Mouse (Mus musculus): Measurements from ENCODE around the gene Lrrc8d.

Gene Lrrc8d

DNA sequence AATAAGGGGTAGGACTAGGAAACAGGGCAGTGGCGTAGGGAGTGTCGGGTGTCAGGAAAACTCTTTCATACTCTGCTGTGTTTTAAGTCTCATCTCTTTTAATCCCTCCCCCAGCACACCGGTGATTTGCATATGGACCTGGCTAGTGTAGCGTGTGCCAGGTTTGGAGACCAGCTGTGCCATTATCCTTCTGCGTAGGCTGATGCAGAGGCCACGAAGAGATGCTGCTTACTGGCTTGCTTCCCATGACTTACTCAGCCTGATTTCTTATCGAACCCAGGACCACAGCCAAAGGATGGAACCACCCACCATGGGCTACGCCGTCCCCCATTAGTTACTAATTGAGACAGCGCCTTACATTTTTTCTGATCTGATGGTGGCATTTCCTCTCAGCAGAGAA, 64.6 kb downstream of the Lrrc8d start:
- DNase-seq (ENCODE audit: low spot score in 2 of 2): no peak

DNA sequence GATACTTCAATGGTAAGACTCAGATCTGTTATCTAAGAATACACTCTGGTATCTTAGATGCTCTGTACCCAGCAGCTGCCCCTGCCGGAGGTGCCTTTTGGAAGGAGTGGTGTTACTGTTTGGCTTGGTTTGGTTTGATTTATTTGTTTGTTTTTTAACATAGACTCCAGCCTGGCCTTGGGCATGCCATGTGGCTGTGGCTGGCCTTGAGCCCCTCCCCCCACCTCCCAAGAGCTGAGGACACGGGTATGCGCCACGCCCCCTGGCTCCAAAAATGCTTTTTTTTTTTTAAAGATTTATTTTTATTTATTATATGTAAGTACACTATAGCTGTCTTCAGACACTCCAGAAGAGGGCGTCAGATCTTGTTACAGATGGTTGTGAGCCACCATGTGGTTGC, 65.6 kb downstream of the Lrrc8d start:
- DNase-seq (ENCODE audit: low spot score in 2 of 2): no peak

DNA sequence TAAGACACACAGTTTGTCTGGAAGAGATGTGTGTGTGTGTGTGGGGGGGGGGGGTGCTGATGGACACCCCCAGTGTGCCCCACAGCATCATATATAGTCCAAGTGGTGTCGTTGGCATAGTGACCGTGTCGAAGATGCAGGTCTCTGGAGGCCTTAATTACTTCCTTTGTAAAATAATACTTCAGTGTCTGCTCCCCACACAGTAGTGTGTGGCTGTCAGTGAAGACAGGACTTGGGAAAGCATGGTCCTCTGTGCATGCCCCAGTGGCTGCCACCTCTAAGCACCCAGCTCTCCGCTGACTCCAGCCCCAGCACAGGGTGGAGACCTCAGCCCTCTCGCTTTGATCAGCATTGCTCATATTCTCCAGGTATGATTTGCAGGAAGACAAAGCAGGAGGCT, 76.6 kb downstream of the Lrrc8d start:
- DNase-seq (ENCODE audit: low spot score in 2 of 2): no peak

DNA sequence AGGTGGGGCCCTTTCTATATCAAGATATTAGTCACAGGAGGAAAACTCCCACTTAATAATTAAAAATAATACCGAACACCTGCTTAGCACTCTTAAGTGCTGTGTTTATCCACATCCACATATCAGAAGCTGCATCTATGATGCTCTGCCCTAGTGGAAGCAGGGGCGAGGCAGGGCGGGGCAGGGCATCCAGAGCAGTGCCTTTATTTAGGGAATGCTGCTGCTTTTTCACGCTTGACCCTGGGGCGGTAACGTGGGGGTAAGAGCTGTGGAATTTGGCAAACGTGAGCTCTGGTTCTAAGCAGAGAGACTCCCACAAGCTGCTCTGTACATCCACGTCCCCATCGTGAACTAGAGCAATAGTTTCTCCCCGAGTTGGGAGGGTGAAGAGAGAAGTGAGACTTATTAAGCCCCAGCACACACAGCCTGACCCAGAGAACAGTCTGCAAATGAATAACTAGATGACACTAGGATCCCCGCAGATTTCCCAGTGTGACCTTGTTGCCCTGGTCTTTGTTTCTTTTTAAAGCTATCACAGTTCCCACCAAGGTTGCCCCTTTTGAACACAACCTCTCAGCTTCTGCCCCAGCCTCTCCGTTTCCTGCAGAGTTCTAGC, 77.3 kb downstream of the Lrrc8d start:
- no peak for DNase-seq (ENCODE audit: low spot score in 2 of 2)

DNA sequence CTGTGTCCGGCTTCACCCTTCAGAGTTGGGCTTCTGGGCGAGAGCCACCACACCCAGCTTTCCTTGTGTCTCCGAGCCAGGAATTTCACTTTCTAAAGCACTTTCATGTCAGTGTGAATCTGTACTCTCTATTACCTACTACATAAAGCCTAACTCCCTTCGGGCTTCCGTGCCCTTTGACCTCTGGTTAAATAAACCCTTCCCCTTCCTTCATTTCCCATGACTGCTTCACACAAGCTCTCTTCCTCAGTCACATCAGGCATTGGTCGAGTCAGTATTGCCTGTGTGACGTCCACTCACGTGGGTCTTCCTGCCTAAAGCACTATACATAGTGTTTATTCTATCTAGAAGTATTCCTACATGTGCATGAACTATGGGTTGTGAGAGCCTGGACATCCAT, 77.9 kb downstream of the Lrrc8d start:
- DNase-seq (ENCODE audit: low spot score in 2 of 2): no peak

DNA sequence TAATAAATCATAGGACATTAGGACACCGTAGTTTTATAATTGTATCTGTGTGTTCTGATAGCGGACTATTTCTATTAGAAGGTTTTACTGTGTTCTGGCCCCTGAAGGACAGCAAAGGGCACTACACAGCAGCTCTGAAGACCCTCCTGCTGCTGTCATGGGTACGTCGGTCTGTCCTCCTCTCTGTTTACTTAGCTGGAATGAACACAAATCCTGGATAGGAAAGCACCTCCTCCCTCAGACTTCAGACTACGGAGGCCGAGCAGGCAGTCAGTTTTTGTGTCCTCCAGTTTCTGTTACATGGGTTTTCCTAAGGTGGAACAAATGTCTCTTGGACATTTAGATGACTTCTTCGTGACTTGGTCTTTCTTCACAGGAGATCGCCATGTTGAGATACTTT, 78.4 kb downstream of the Lrrc8d start:
- DNase-seq (ENCODE audit: low spot score in 2 of 2): no peak

DNA sequence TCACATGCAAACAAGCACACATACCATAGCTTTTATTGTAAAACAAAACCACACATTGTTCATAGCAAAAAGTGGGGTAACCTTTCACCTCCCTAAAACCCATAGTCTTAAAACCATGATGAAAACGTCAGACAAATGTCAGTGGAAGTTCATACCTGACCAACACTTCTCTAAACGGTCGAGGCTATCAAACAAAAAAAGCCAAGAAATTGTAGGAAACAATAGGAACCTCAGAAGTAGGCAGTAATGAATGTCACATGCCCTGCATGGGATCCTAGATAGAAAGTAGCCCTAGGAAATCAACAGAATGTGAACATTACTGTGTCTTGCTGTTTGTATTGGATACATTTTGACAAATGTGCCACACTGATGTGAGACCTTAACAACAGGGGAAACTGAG, 79.0 kb downstream of the Lrrc8d start:
- DNase-seq (ENCODE audit: low spot score in 2 of 2): no peak

DNA sequence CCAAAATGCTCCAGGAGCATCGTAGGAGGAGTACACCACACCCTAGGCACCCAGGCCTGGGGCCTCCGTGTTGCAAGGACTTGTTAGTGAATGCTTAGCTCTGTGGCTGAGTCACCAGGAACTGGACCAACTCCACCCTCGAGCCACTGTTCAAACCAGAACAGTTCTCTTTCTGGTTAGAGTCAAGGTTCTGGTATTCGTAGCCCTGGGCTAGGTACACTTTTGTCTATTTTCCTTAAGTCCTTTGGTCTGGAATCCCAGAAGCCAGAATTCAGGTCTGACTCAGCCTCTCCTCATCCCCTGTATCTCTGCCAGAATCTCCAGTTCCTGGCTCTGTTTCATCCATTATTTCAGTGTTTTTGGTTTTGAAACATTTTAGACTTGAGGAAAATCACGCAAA, 79.6 kb downstream of the Lrrc8d start:
- DNase-seq (ENCODE audit: low spot score in 2 of 2): no peak

DNA sequence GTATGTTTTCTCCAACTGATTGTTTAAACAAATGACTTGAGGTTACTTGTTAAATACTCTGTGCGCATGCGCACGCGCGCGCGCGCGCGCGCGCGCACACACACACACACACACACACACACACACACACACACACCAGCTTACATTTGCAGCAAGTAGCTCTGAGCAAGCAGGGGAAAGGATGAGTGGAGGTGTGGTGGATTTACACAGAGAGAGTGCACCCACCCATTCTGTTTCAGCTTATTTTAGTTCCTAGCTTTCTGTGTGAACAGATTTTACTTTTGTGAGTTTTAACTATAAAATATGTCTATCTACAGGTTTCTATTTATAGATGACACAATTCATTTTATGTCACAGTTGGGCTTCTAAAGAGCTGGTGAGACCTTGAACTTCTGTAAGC, 84.1 kb downstream of the Lrrc8d start:
- DNase-seq (ENCODE audit: low spot score in 2 of 2): no peak

DNA sequence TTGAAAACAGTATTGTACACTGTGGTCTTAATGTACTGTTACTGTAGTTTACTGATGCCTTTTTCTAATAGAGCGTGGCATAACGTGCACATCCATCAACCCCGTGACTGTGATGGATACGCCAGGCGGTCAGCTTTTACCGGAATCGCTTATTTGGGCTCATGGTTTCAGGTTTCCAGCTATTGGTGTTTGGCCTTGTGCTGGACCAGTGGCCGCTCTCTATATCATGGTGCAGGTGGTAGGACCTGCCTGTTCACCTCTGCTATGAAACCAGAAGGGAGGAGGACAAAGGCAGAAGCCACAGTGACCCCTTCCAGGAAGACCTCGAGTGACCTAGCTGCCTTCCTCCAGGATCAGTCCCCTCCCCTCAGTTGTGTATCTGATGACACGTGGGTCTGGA, 85.0 kb downstream of the Lrrc8d start:
- no peak for DNase-seq (ENCODE audit: low spot score in 2 of 2)

DNA sequence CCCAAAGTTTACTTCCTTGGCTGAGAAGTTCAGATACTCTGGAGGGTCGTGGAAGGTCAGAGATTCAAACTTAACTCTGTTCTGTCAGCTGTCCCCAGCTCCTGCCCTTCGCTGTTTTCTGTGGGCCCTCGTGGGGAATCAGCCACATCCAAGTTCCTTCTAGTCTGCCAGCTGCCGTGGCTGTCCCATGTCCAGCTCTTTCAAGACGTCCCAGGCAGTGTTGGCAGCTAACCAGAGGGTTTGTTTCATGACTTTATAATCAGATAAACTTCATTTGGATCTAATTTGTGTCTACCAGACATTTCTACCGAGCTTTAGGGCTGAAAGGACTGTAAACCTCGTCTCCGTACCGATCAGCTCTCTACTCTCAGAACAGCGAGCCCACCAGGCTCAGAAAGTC, 87.8 kb downstream of the Lrrc8d start:
- DNase-seq (ENCODE audit: low spot score in 2 of 2): no peak

DNA sequence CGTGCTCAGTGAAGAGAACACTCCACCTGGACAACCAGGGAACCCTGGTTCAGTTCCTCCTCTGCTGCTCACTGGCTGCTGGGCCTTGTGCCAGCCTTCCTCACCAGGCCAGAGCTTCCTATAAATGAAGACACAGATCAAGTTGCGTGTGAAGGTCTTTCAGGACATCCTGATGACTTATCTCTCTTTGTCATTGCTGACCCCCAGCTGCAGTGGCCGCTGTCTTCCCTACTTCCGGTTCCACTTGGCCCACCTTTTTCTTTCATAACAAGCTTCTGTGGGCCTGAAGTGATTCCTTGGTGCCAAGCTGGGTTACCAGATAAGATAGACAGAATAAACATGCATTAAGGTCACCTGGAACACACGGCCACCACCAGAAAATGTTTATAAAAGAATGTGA, 90.0 kb downstream of the Lrrc8d start:
- DNase-seq (ENCODE audit: low spot score in 2 of 2): no peak

DNA sequence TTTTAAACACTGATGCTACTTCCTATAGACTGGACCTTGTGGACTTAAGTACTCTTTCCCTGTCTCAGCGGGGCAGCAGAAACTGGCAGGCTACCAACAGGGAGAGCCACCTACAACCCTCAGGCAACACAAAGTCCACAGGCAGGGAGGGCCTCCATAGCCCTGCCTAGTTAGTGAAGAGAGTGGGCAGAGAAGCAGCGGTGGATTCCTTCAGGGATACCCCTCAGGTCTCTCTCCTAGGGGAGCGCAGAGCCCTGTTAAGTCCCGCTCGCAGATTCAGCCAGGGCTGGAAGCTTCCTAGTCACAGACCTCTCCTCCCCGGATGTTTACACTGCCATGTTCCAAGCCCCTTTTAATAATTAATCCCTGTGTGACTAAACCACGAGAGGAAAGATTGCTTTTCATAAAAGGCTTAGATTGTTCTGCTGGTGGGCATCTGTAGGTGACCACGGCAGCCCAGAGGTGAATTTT, 92.6 kb downstream of the Lrrc8d start:
- DNase-seq (ENCODE audit: low spot score in 2 of 2): no peak

DNA sequence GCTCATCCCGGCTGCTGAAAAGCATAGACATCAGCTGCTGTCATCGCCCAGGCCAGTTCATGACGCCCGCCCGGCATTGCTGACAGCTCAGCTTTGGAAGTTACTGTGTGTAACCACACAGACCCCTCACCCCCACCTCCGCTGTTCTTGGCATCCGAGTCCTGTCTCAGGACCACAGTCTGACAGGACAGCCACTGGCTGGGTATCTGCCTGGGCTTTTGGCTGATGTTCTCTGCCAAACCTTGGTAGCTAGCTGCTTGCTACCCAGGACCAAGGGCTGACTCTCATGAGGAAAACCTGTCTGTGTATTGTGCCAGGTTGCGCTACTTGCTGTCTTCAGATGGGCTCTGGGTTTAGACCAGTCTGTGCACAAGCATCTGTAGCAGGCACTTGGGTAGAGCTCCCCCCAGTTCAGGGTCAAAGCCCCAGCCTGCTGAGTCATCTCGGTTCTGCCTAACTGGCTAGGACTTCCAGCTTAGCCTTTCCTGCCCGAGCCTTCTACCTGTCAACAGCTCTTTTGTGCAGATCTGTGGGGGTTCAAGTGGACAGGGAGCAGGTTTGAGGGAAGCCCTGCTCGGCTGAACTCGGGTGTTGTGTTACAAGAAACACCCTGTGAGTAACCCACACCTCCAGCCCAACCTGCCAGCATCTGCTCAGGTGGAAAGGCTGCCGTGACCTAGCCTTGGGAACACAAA, 93.2 kb downstream of the Lrrc8d start:
- DNase-seq (ENCODE audit: low spot score in 2 of 2): no peak

DNA sequence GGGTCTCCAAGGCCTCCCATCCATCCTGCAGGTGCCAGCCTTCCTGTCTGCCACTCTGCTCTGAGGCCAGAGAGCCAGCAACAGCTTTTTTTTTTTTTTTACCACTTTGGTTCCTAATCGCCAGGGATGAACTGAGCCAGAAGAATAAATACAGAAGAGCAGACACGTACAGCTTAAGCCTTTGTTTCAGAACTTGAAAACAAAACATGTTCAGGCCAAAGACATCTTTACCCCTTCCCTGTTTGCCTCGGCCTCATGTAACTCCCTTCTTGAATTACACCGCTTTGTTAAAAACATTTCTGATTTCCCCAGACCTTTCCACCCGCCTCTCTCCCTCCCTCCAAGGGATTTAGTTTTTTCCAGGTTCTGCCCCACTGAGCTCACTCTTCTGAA, 93.8 kb downstream of the Lrrc8d start:
- no peak for DNase-seq (ENCODE audit: low spot score in 2 of 2)

DNA sequence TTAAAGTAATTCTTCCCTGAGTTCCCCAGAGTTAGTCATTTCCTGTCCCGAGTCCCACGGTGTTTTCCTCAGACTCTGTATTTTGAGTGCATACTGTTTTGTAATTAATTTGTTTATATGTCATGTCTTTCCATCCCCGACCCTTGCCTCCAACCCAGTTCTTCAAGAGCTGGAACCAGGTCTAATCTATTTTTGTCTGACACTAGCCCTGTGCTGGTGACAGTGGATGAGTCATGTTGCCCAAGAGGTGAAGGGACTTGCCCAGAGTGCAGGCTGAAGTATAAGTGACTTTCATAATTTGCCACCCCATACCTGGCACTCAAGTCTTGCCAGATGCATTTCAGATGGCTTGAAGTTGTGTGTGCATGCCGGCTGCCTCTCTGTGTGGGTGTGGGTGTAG, 98.7 kb downstream of the Lrrc8d start:
- DNase-seq (ENCODE audit: low spot score in 2 of 2): no peak

DNA sequence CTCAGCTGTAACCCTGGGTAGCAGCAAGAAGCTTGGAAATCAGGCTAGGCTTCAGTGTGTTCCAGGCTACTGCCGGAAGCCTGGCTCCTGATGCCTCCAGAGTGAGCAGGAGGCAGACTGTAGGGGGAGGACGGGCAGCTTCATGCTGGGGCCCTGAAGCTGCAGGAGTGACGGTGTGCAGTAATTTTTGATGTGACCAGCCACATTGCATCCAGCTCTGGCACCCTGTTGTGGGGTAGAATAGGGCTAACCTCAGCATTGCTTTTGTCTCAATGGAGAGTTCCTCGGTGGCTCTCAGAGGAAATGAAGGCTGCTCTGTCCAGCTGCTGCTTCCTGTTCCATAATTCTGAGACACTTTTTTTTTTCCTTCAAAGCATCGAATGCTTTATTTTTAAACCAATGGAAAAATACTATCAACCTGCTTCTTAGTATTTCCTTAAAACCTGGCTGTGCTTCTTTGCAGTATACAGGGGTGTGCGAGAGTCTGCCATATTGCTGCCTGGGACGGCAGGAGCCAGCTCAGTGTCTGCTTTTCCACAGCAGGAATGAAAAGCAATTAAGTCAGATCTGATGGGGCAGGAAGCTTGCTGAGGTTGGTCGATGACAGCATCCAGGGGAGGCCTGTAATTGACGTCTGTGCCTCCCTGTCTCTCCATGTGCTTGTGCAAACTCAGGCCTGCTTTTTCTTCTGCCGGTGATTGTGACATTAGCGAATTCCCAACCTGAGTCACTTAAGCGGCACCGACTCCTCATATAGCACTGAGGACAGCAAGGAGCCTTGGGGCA, 100.3 kb downstream of the Lrrc8d start:
- no peak for DNase-seq (ENCODE audit: low spot score in 2 of 2)

DNA sequence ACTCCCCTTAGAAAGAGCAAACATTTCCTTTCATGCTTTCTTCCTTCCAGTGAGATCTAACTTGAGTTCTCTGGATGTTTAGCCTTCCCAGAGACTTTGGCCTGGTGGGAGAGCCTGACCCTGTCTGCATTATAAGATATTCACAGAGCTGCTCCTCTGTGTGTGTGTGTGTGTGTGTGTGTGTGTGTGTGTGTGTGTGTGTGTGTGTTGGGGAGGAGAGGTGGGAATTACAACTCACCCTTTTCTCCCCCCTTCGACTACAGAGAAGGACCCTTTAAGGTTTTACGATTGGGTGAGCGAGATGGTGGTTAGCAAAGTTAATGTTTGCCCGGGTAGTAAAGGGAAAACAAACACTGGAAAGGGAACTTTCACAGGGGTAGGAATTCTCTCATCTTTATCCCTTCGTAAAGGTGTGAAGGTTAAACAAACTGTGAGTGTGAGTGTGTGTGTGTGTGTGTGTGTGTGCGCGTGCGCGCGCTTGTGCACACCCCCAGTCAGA, 101.3 kb downstream of the Lrrc8d start:
- no peak for DNase-seq (ENCODE audit: low spot score in 2 of 2)

DNA sequence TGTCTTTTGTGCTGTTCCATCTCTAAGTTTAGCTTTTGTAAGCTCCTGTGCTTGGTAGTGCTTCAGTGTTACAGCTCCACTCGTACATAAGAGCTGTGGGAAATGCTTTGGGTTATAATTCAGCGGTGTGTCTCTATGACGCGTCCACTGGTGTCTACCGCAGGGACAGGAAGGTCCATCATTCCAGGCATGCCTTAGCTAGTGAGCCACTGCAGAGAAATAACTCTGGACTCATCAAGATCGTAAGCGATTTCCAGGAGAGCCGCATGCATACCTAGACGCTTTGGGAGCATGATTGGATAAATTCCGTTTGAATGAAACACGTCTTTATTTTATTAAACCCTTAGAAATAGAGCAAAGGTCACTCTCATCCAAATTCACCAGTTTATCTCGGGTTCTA, 106.2 kb downstream of the Lrrc8d start:
- DNase-seq (ENCODE audit: low spot score in 2 of 2): no peak

DNA sequence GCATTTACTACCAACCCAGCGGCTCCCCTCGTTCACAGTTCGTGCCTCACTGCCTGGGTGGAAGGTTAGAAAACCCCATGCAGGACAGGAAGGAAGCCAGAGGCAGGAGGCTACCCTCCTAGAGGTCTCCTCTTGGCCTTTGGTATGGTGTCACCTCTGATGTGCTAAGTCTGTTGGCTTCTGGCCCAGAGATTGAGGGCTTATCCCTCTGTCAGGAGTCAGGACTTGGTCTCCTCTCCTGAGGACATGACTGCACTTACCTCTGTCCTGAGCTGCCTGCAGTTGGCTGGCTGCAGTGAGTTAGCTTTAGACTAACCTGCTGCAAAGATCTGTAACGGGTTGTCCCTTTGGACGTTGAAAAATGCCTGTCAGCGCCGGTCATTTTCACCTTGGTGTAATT, 107.7 kb downstream of the Lrrc8d start:
- no peak for DNase-seq (ENCODE audit: low spot score in 2 of 2)

DNA sequence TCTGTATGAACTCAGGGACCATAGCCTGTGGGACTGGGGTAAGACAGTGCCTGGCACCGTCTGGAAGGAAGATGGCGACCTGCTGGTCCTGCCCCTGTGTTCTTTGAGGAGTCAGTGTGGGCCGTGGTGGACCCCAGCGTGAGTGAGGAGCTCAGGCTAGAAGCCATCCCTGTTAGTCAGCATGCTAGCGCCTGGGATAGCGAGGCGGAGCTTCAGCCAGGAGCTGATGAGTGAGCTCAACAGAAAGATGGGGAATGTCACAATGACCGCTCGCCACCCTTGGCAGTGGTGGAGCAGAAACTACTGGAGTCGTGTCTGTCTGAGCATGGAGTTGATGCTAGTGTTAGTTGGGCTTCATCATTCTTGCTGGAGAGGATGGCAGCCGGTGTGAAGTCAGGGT, 109.3 kb downstream of the Lrrc8d start:
- no peak for DNase-seq (ENCODE audit: low spot score in 2 of 2)

DNA sequence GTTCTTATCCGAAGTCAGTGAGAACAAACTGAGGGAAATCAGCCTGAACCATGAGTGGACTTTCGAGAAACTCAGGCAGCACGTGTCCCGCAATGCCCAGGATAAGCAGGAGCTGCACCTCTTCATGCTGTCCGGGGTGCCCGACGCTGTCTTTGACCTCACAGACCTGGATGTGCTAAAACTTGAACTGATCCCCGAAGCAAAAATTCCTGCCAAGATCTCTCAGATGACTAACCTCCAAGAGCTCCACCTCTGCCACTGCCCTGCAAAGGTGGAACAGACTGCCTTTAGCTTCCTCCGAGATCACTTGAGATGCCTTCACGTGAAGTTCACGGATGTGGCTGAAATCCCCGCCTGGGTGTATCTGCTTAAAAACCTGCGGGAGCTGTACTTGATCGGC, 113.3 kb downstream of the Lrrc8d start:
- DNase-seq (ENCODE audit: low spot score in 2 of 2): no peak

DNA sequence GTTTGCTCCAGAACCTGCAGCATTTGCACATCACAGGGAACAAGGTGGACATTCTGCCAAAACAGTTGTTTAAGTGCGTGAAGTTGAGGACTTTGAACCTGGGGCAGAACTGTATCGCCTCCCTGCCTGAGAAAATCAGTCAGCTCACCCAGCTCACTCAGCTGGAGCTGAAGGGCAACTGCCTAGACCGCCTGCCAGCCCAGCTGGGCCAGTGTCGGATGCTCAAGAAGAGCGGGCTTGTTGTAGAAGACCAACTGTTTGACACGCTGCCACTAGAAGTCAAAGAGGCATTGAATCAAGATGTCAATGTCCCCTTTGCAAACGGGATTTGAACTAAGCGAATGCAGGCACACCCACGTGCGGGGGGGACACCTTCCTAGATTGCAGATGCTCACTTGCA, 114.2 kb downstream of the Lrrc8d start:
- DNase-seq (ENCODE audit: low spot score in 2 of 2): no peak

Measured in thymus, postnatal 10 days (tissue).